Mouse (Mus musculus) megakaryocyte, embryonic 14.5 days (primary cell): ENCODE results near the gene Dad1.

Experiments used
- FLI1 ChIP-seq: IDR thresholded peaks from 2 replicates; pipeline ENCODE4 v1.6.1; 2012; ENCODE audit warnings: low read length, inconsistent platforms, mixed read lengths
- GATA1 ChIP-seq: IDR thresholded peaks from 3 replicates; pipeline ENCODE4 v1.6.1; 2012; ENCODE audit warnings: mixed read lengths, low read length, inconsistent platforms, borderline replicate concordance

DNA sequence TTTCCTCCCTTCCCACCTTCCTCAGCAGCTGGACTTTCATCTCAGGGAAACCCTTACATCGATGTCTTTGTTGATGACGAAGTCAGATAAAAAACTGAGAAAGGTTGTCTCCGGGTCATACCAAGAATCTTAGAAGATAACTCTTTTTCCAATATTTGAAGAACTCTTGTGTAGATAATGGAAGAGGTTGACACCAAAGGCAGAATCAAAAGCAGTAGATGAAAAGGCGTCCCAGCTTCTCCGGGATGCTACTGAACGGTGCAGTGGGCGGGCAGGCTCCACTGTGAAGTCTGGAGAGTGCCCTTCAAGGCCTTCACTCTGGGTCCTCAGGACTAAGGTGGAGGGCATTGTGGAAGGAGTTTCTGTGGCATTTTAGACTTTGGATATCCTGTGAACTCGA is 54.2 kb downstream of the Dad1 start:
- TF ChIP-seq GATA1 (no peak), FLI1 (no peak)
